Mouse (Mus musculus) MEL (cell line): ENCODE measurements around the gene Arid3b.
A peak's percentile ranks its signal among the peaks of the same experiment; 100 is the strongest.

ENCODE experiments used
- CHD1 ChIP-seq: IDR thresholded peaks from 2 replicates; pipeline ENCODE4 v1.6.1; 2012; ENCODE audit warnings: low read depth, mild to moderate bottlenecking, inconsistent platforms, low read length, improper control_type of control experiment
- CHD2 ChIP-seq: IDR thresholded peaks from 2 replicates; pipeline ENCODE4 v1.6.1; 2011; ENCODE audit warnings: low read length, improper control_type of control experiment
- CTCF ChIP-seq, 3 experiments: IDR thresholded peaks in 2 of 3; conservative IDR thresholded peaks in 1 of 3; 2 replicates each; pipeline ENCODE4 v1.5.1; 2011 to 2012; ENCODE audit warnings: low read length in 3 of 3, low read depth in 2 of 3, mild to moderate bottlenecking in 2 of 3, improper control_type of control experiment in 1 of 3, inconsistent platforms in 1 of 3, mixed read lengths in 1 of 3, moderate library complexity in 1 of 3; ENCODE audit not compliant: control insufficient read depth in 1 of 3, insufficient read depth in 1 of 3, poor library complexity in 1 of 3, severe bottlenecking in 1 of 3
- E2F4 ChIP-seq: IDR thresholded peaks from 2 replicates; pipeline ENCODE4 v1.6.1; 2011; ENCODE audit warnings: low read depth, low read length, improper control_type of control experiment, borderline replicate concordance
- EP300 ChIP-seq, 2 experiments: IDR thresholded peaks; 2 replicates each; pipeline ENCODE4 v1.6.1; 2011; ENCODE audit warnings: improper control_type of control experiment in 2 of 2, low read length in 2 of 2, low read depth in 1 of 2, mild to moderate bottlenecking in 1 of 2
- KAT2A ChIP-seq: conservative IDR thresholded peaks from 2 replicates; pipeline ENCODE4 v1.6.1; 2012; ENCODE audit warnings: low read depth, low read length, improper control_type of control experiment, inconsistent platforms
- MAX ChIP-seq: IDR thresholded peaks from 2 replicates; pipeline ENCODE4 v1.6.1; 2011; ENCODE audit warnings: low read length, improper control_type of control experiment
- POLR2A ChIP-seq, 2 experiments: IDR thresholded peaks; 2 replicates each; pipeline ENCODE4 v1.6.1; 2011 to 2012; ENCODE audit warnings: low read length in 2 of 2, mild to moderate bottlenecking in 2 of 2, control low read depth in 1 of 2, improper control_type of control experiment in 1 of 2, low read depth in 1 of 2, moderate library complexity in 1 of 2; ENCODE audit not compliant: control insufficient read depth in 1 of 2, insufficient read depth in 1 of 2, poor library complexity in 1 of 2
- TBP ChIP-seq: IDR thresholded peaks from 2 replicates; pipeline ENCODE4 v1.8.0; 2011; ENCODE audit warnings: low read depth, low read length, improper control_type of control experiment
- TCF12 ChIP-seq: IDR thresholded peaks from 2 replicates; pipeline ENCODE4 v1.6.1; 2014; ENCODE audit warnings: low read depth, mild to moderate bottlenecking, inconsistent platforms, low read length, improper control_type of control experiment, moderate library complexity
- ZNF384 ChIP-seq: IDR thresholded peaks from 2 replicates; pipeline ENCODE4 v1.6.1; 2012; ENCODE audit warnings: low read depth, mild to moderate bottlenecking, inconsistent platforms, low read length, improper control_type of control experiment

GRCm38 (mm10) chr9:57770214-57770613 is 66.4 kb downstream of the Arid3b start:
- TF ChIP-seq TCF12 = 0 out of 2 replicates have a peak, but pooled peaks have one; percentile 28
- no peak for TF ChIP-seq CTCF (IDR thresholded peaks at IDR 0.05 in 2 of 3, conservative IDR thresholded peaks at IDR 0.05 in 1 of 3; ENCODE audit: control insufficient read depth in 1 of 3, insufficient read depth in 1 of 3, low read depth in 2 of 3, low read length in 3 of 3, poor library complexity in 1 of 3, severe bottlenecking in 1 of 3)
- no peak for TF ChIP-seq TBP
- no peak for TF ChIP-seq CHD2
- TF ChIP-seq POLR2A (IDR thresholded peaks at IDR 0.05; ENCODE audit: control insufficient read depth in 1 of 2, insufficient read depth in 1 of 2, low read depth in 1 of 2, low read length in 2 of 2, poor library complexity in 1 of 2) = no peak
- no peak for TF ChIP-seq CHD1
- no peak for TF ChIP-seq MAX
- peak; percentile 37 to 47; a peak in 2 of 4 replicates for TF ChIP-seq EP300 (IDR thresholded peaks at IDR 0.05; ENCODE audit: low read depth in 1 of 2, low read length in 2 of 2)
- TF ChIP-seq ZNF384 = no peak
- TF ChIP-seq E2F4 = no peak
- no peak for TF ChIP-seq KAT2A
